In genomic region chr2:72005051-72005450, GRCm38 (mm10) we compare ENCODE assay signal across 19 mouse cellular contexts. TPM values are rescaled to one million over a fixed set of nuclear protein-coding genes. Genes with fewer than 3 reads are reported as not detected.
DNase-seq lines count a peak whose midpoint lies in the region; ATAC-seq lines count a peak whose summit lies in the region.
"Had no signal": no experiment of that assay in that cellular context is flagged by ENCODE, and none has a peak within 500 bp of the region (broad histone marks: within the 10 kb centered on the region; RNA-seq: fewer than 3 reads in every experiment).

No protein-coding gene starts in this region.

- no peak overlapping the region for H3K4me2 ChIP-seq in forebrain, embryonic 14.5 days (ENCODE audit: low read length)
- H3K4me2 ChIP-seq in forebrain, embryonic 11.5 days (ENCODE audit: low read depth, low read length, severe bottlenecking) = no peak overlapping the region
- H3K4me2 ChIP-seq: embryonic facial prominence, embryonic 15.5 days; forebrain, embryonic 12.5 days; heart, embryonic 12.5 days; hindbrain, embryonic 14.5 days; intestine, embryonic 15.5 days had no signal

- no peak overlapping the region for H3K9ac ChIP-seq in forebrain, embryonic 14.5 days (ENCODE audit: low read length)
- H3K9ac ChIP-seq in forebrain, embryonic 11.5 days (ENCODE audit: low read length) = no peak overlapping the region
- H3K9ac ChIP-seq: embryonic facial prominence, embryonic 15.5 days; forebrain, embryonic 12.5 days; heart, embryonic 12.5 days; hindbrain, embryonic 14.5 days; intestine, embryonic 15.5 days had no signal

- H3K27ac ChIP-seq in forebrain, embryonic 14.5 days (ENCODE audit: low read depth, low read length) = no peak overlapping the region
- no peak overlapping the region for H3K27ac ChIP-seq in forebrain, embryonic 11.5 days (ENCODE audit: low read depth, low read length)
- H3K27ac ChIP-seq: embryonic facial prominence, embryonic 15.5 days; forebrain, embryonic 12.5 days; hindbrain, embryonic 10.5 days; hindbrain, embryonic 14.5 days; intestine, embryonic 15.5 days had no signal

- ATAC-seq in forebrain, embryonic 14.5 days = no peak; the same call in 1 of the 2 replicates
- ATAC-seq in forebrain, embryonic 11.5 days (replicated peaks; ENCODE audit: low FRiP score) = no peak
- ATAC-seq: intestine, embryonic 15.5 days had no signal

- H3K36me3 ChIP-seq in forebrain, embryonic 14.5 days (ENCODE audit: control insufficient read depth, insufficient read depth, low read length) = no peaks in the 10 kb centered on the region
- no peaks in the 10 kb centered on the region for H3K36me3 ChIP-seq in forebrain, embryonic 11.5 days (ENCODE audit: control insufficient read depth, insufficient read depth, low read length)
- H3K36me3 ChIP-seq: embryonic facial prominence, embryonic 15.5 days; forebrain, embryonic 12.5 days; heart, embryonic 12.5 days; hindbrain, embryonic 10.5 days; intestine, embryonic 15.5 days had no signal

- DNase-seq in forebrain, embryonic 14.5 days (ENCODE audit: low spot score) = peak; percentile 51
- DNase-seq in forebrain, embryonic 11.5 days (ENCODE audit: low spot score) = no peak
- peak; percentile 22 to 35 for DNase-seq in layer of hippocampus, adult 18-20 months (ENCODE audit: low spot score in 2 of 2)
- no peak for DNase-seq in layer of hippocampus, postnatal 25 days (ENCODE audit: extremely low spot score in 1 of 2, low spot score in 1 of 2)
- DNase-seq in brain, adult 2 months (ENCODE audit: low read depth, low spot score) = peak; percentile 65
- DNase-seq in urinary bladder, postnatal 14 days (ENCODE audit: low spot score) = no peak
- DNase-seq: adrenal gland, postnatal 10 days; cerebellum, postnatal 10 days; embryo, embryonic 11 days; gastrocnemius, postnatal 10 days; kidney, adult 18-20 months had no signal

- no peaks in the 10 kb centered on the region for H3K27me3 ChIP-seq in forebrain, embryonic 14.5 days (replicated peaks; ENCODE audit: control insufficient read depth, insufficient read depth, low read length)
- H3K27me3 ChIP-seq in forebrain, embryonic 11.5 days (ENCODE audit: control insufficient read depth, insufficient read depth, low read length) = no peaks in the 10 kb centered on the region
- H3K27me3 ChIP-seq: embryonic facial prominence, embryonic 15.5 days; forebrain, embryonic 12.5 days; heart, embryonic 12.5 days; intestine, embryonic 15.5 days had no signal

- H3K9me3 ChIP-seq in forebrain, embryonic 14.5 days (replicated peaks; ENCODE audit: control insufficient read depth, low read length) = no peaks in the 10 kb centered on the region
- H3K9me3 ChIP-seq in forebrain, embryonic 11.5 days (ENCODE audit: control insufficient read depth, low read length) = no peaks in the 10 kb centered on the region
- H3K9me3 ChIP-seq: embryonic facial prominence, embryonic 15.5 days; hindbrain, embryonic 10.5 days; intestine, embryonic 15.5 days had no signal

- H3K4me1 ChIP-seq in forebrain, embryonic 14.5 days (ENCODE audit: control insufficient read depth, insufficient read depth, low read length) = no peaks in the 10 kb centered on the region
- H3K4me1 ChIP-seq in forebrain, embryonic 11.5 days (replicated peaks; ENCODE audit: control insufficient read depth, insufficient read depth, low read length) = no peaks in the 10 kb centered on the region
- H3K4me1 ChIP-seq: embryonic facial prominence, embryonic 15.5 days; forebrain, embryonic 12.5 days; hindbrain, embryonic 10.5 days; intestine, embryonic 15.5 days had no signal

- no peak overlapping the region for H3K4me3 ChIP-seq in forebrain, embryonic 14.5 days (ENCODE audit: low read depth, low read length)
- H3K4me3 ChIP-seq in forebrain, embryonic 11.5 days (ENCODE audit: low read depth, low read length) = no peak overlapping the region
- H3K4me3 ChIP-seq: embryonic facial prominence, embryonic 15.5 days; erythroblast, embryonic 14.5 days; forebrain, embryonic 12.5 days; heart, embryonic 12.5 days; hindbrain, embryonic 10.5 days; intestine, embryonic 15.5 days had no signal

- WGBS in forebrain, embryonic 14.5 days = 79% methylated on average over 16 of the region's 16 CpGs
- WGBS in forebrain, embryonic 11.5 days = 90% methylated on average over 16 of the region's 16 CpGs

RNA-seq across cellular contexts. Expression of gene Rapgef4, which starts 24.0 kb away (rescaled TPM):
- polyA plus RNA-seq in forebrain, embryonic 14.5 days (2014; fragmentation: Nextera tagmentation; extraction: Ambion mirVana) = 6.2 and 9.2 TPM in 2 replicates
- polyA plus RNA-seq in forebrain, embryonic 11.5 days (2014; fragmentation: Nextera tagmentation; extraction: Ambion mirVana) = 1.5 and 2.2 TPM in 2 replicates
- 100 to 1,000 TPM; 389 to 433 TPM for total RNA-seq in layer of hippocampus, adult 18-20 months (2021)
- 100 to 1,000 TPM; 281 to 297 TPM for total RNA-seq in layer of hippocampus, postnatal 25 days (2021)
- total RNA-seq: MEL had no signal
- polyA plus RNA-seq: erythroblast, embryonic 14.5 days had no signal

Comparison
In these comparisons a context has a peak if more than half of its experiments do, and no peak if none do; other contexts are left out.
1. DNase-seq: peak in forebrain, embryonic 14.5 days (single experiment), layer of hippocampus, adult 18-20 months (2 of 2) and brain, adult 2 months (single experiment); none in forebrain, embryonic 11.5 days (single experiment), layer of hippocampus, postnatal 25 days (0 of 2) and urinary bladder, postnatal 14 days (single experiment).